Mouse (Mus musculus) left cerebral cortex, postnatal 10 days (tissue): ENCODE measurements at regions not wholly inside any gene's neighbourhood (a gene's known extent, or its start where the extent isn't known, plus 50 kb on each side); places are given as distances from the start of the nearest gene placed in this dataset.
A peak's percentile ranks its signal among the peaks of the same experiment; 100 is the strongest.

Experiments used
- DNase-seq, 2 experiments: peaks; one replicate each; pipeline ENCODE4 v3.0.0; 2021 to 2022; ENCODE audit warnings: low spot score in 2 of 2, mixed read lengths in 1 of 2; ENCODE audit errors: extremely low spot score in 1 of 2
- intact Hi-C: fragments of 180-260 bp; cut with DNase I; formaldehyde crosslinking; loops from one replicate; pipeline ENCODE4 v1.15.1; 2025

- DNase-seq = peak in 1 of 2 experiments; percentile 51
- intact Hi-C loops = no loop called here
These were observed 143.3 kb downstream of the Kdr start for GRCm38 (mm10) chr5:75834766-75835555.

GRCm38 (mm10) chr5:75832341-75832740 lies 145.9 kb downstream of the Kdr start:
- DNase-seq = no peak
- intact Hi-C loops = no loop called here

DNA sequence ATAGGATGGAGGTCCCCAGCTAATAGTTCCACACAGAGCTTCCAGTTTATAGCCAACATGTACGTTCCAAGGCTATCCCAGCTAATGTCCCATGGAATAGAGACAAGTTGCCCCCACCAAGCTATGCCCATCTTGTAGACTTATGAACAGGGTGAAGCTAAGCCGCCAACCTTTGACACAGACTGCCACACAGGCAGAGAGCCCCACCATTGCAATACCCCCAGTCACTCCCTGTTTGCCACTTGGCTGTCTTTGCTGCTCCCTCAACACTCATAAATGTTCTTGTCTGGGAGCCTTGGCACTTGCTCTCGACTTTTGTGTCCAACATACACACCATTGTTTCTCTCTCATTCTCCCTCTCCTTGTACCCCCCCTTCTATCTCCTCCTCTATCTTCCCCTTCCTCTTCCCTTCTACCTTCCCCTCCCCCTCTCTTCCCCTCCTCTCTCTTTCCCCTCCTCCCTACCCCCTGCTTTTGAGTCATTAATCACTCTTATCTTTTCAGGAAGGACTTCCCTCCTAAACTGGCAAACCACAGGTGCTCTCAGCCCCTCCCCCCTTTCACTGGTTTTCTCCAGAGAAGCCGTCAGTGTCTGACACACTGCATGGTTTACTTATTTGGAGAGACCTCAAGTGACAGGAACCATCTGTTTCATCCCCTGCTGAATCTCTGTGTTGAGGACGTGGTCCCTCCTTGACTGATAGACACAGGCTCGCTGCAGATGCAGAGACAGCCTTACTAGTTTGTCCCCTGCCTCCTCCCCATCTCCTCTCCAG lies 148.2 kb downstream of the Kdr start:
- intact Hi-C loops = no loop called here
- no peak for DNase-seq

GRCm38 (mm10) chr5:75828332-75828731 lies 149.9 kb downstream of the Kdr start:
- intact Hi-C loops = no loop called here

DNA sequence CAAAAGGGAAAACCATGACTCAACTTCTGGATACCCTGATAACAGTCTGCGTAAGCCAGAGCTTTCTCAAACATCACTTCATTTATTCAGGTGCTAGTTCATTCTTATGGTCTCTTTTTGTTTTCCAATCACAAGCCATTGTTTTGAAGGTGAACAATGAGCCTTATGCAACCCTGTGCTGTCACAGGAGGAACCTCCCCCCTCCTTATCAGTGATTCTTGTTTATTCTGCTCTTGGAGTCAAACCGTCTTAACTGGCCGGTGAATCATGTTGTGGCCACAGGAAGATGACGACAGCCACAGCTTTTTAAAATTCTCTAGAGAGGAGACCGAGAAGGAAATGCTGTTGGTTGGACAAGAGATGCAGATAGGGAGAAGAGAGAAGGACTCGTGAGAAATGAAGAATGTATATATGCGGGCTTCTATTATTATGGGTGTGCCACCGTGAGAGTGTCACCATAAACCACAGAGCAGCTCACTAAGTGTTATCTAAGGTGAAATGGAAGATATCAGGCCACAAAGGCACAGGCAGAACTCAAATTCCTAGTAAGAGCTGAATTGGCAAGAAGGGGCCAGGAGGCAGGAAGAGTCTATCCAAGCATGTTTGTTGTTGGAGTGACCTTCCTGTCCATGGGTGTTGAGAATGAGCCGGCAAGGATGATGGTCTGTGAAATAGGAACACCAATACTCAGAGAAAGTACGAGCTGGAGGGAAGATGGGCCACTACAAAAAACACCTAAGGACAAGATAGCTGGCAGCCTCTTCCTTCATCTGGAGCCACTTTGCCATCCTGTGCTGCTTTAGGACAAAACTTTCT lies 151.8 kb downstream of the Kdr start:
- intact Hi-C loops = no loop called here
- DNase-seq = no peak

More at GRCm38 (mm10) chr5:75828332-75828731, 149.9 kb downstream of the Kdr start:
- DNase-seq = no peak

- intact Hi-C loops = no loop called here
- no peak for DNase-seq
These were observed 152.7 kb downstream of the Kdr start for GRCm38 (mm10) chr5:75825576-75825975.

GRCm38 (mm10) chr5:75824660-75825059 lies 153.6 kb downstream of the Kdr start:
- no peak for DNase-seq
- intact Hi-C loops = no loop called here

- DNase-seq = no peak
- intact Hi-C loops = no loop called here
These were observed 154.6 kb downstream of the Kdr start for GRCm38 (mm10) chr5:75823646-75824045.

GRCm38 (mm10) chr5:75817396-75817795 lies 160.9 kb downstream of the Kdr start:
- no peak for DNase-seq
- intact Hi-C loops = no loop called here

DNA sequence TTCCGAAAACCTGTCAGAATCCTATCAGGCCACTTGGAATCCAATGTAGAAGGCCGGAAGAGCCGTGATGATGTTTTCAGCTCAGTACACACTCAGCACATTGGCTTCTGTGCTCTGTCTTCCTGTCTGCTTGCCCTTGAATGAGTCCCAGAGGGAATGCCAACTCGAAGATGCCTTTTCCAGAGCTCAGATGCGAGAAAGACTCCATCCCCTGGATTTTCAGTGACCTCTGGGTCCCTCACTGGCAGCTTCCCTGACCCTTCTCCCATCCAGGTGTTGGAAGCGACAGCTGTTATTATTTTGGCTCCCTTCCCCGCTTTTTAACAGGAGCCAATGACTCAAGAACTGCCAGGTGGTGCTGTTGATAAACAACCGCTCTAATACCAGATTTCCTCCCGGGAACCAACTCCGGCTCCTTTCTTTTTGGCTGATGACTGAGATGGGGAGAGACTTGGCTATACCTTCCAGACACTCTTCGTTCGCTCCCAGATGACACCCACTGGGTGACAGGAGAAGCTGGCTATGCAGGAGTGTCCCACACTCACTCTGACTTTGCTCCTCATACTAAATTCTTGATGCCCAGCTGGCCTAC lies 163.8 kb downstream of the Kdr start:
- intact Hi-C loops = no loop called here
- DNase-seq = no peak

DNA sequence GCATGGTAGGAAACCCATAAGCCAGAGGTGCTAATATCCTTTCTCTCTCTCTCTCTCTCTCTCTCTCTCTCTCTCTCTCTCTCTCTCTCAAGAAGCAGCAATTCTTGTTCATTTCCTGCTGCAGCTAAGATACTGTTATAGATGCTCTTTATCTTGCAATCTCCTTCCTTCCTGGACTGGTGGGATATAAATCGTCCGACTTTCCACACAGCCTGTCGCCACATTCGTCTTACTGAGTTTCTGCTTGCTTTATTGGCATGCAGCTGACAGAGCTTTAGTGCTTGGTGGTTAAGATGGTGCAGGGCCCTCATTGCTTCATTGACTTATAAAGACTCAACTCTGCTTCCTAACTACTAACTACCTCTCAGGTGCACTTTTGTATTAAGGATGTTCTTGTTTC lies 165.6 kb downstream of the Kdr start:
- intact Hi-C loops = no loop called here
- no peak for DNase-seq

DNA sequence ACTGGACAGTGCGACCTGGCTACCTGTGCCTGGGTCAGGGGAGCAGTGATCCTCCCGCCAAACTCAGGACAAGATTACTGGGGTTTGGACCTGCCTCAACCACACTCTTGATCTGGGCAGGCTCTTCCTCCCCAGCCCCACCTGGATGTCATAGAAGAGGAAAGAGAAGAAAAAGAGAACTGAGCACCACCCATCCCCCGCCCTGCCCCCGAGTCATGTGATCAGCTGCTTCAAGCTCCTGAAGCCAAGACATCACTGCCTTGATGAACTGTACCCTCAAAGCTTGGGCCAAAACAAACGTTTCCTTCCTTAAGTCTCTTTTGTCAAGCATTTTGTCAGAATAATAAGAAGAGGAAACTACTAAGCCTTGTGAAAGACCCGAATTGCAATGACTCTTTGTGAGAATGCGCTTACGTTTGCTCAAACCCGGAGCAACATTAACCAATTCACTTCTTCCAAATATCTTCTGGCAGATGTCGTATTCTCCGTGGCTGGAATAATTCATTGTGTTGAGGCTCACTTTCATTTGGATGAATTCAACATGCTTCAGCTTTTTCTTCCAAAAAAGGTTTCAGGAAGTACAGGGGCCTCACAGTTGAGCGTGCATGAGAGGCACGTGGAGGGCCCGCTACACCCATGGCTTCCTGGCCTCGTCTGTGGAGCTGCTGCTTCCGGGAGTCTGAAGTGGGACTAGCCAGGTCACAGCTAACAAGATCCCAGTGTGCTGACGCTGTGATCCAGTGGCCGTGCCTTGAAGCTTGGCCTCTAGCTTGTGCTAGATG lies 169.5 kb downstream of the Kdr start:
- intact Hi-C loops = no loop called here
- no peak for DNase-seq

DNA sequence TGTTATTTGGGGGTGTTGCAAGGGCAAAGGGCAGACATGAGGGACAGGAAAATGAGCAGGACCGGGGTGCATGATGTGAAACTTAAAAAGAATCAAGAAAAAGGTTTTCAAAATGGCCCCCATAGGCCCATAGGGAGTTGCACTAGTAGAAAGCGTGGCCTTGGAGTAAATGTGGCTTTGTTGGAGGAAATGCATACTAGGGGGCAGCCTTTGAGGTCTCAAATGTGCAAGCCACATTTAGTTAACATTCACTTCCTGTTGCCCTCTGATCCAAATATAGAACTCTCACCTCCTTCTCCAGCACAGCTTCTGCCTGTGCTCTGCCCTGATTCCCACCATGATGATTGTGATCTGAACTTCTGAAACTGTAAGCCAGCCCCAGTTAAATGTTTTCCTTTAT lies 173.2 kb downstream of the Kdr start:
- no peak for DNase-seq
- intact Hi-C loops = no loop called here

- DNase-seq = no peak
- intact Hi-C loops = no loop called here
These were observed 173.9 kb downstream of the Kdr start for GRCm38 (mm10) chr5:75804340-75804739.

GRCm38 (mm10) chr5:75803012-75803411 lies 175.2 kb downstream of the Kdr start:
- DNase-seq = no peak
- intact Hi-C loops = no loop called here

- no peak for DNase-seq
- intact Hi-C loops = no loop called here
These were observed 177.9 kb downstream of the Kdr start for GRCm38 (mm10) chr5:75800040-75800989.

DNA sequence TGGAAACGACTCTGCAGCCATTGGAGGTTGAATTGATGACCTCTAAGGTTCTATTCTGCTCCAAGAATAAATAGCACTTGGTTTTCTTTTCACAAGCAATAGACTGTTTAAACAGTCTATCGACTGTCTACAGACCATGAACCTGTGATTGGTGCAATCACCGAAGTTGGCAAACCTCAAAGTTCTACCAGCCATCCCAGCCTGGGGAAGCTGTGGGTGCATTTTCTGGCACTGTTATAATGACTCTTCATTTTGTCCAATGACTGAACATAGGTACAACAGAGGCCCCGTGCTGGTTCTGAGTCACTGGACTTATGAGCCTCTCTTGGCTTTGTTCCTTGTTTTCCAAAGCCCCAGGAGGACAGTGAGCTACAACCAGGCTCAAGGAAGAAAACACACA lies 178.6 kb downstream of the Kdr start:
- no peak for DNase-seq
- intact Hi-C loops = no loop called here
